Mouse (Mus musculus) C2C12 (cell line): ENCODE measurements around the gene Bptf. TPM values are rescaled to one million over a fixed set of nuclear protein-coding genes. Genes with fewer than 3 reads are reported as not detected.

ENCODE experiments used
- H3K27me3 ChIP-seq: one replicate; pipeline ENCODE4 v1.6.1; 2011; ENCODE audit not compliant: control insufficient read depth, insufficient read depth, insufficient read length
- H3K36me3 ChIP-seq: one replicate; pipeline ENCODE4 v1.6.1; 2011; ENCODE audit not compliant: control insufficient read depth, insufficient read depth
- H3K4me3 ChIP-seq: one replicate; pipeline ENCODE4 v1.5.1; 2011; ENCODE audit warnings: mild to moderate bottlenecking, control low read depth; ENCODE audit not compliant: poor library complexity, insufficient read depth, severe bottlenecking
- H3K79me2 ChIP-seq: one replicate; pipeline ENCODE4 v1.6.1; 2011; ENCODE audit not compliant: control insufficient read depth, insufficient read depth
- H3K79me3 ChIP-seq: one replicate; pipeline ENCODE4 v1.6.1; 2011; ENCODE audit warnings: low read depth, control low read depth
- H3ac ChIP-seq: one replicate; pipeline ENCODE3; 2011; ENCODE audit warnings: low read depth; ENCODE audit not compliant: control insufficient read depth, insufficient read length
- CEBPB ChIP-seq: IDR thresholded peaks from one replicate; pipeline ENCODE4 v1.6.1; 2011; ENCODE audit warnings: low read depth, mild to moderate bottlenecking, control low read depth, moderate library complexity
- CTCF ChIP-seq: IDR thresholded peaks from one replicate; pipeline ENCODE4 v1.5.1; 2011; ENCODE audit not compliant: control insufficient read depth, insufficient read depth, insufficient read length
- FOSL1 ChIP-seq: IDR thresholded peaks from one replicate; pipeline ENCODE4 v1.8.0; 2011; ENCODE audit warnings: mild to moderate bottlenecking, low read length; ENCODE audit not compliant: poor library complexity, insufficient read depth, severe bottlenecking
- MAX ChIP-seq: IDR thresholded peaks from one replicate; pipeline ENCODE4 v1.6.1; 2011; ENCODE audit warnings: mild to moderate bottlenecking, control low read depth
- MYOD1 ChIP-seq: IDR thresholded peaks from one replicate; pipeline ENCODE4 v1.6.1; 2011; ENCODE audit warnings: low read depth; ENCODE audit not compliant: control insufficient read depth, insufficient read length
- MYOG ChIP-seq: IDR thresholded peaks from one replicate; pipeline ENCODE4 v1.6.1; 2011; ENCODE audit not compliant: control insufficient read depth, insufficient read length; ENCODE audit errors: extremely low read depth
- USF1 ChIP-seq: IDR thresholded peaks from one replicate; pipeline ENCODE4 v1.6.1; 2011; ENCODE audit warnings: low read depth, mild to moderate bottlenecking, control low read depth, moderate library complexity
- polyA plus RNA-seq: library from polyadenylated mRNA; unstranded; fragments of >200 nt; fragmentation: generic; extraction: Trizol; gene quantifications from one replicate; pipeline ENCODE4 v1.2.1, GENCODE M21; 2012; ENCODE audit warnings: missing spikeins

Bptf gene
- polyA plus RNA-seq, 1 experiment = 14.8 TPM

DNA sequence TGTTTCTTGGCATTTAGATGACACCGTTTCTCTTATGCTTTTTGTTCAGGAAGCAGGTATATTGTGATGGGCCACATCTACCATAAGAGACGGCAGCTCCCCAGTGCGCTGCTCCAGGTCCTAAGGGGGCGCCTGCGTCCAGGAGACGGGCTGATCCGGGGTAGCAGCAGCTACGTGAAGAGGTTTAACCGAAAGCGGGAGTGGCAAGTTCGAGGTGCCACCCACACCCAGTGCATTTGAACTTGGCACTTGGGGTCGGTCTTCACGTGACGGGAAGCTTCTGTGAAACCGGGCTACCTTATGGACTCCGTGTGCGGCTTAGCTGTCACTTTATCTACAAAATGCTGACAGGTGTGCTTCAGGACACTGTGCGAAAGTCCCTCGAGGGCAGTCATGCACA, 102.4 kb downstream of the Bptf start:
- Histone ChIP-seq H3K36me3 (no peaks in the 10 kb centered on the region), H3ac (no peak overlapping the region), H3K79me3 (no peaks in the 10 kb centered on the region), H3K79me2 (no peaks in the 10 kb centered on the region), H3K4me3 (no peak overlapping the region), H3K27me3 (peaks cover 3% of the 10 kb centered on the region)
- TF ChIP-seq CEBPB = no peak

DNA sequence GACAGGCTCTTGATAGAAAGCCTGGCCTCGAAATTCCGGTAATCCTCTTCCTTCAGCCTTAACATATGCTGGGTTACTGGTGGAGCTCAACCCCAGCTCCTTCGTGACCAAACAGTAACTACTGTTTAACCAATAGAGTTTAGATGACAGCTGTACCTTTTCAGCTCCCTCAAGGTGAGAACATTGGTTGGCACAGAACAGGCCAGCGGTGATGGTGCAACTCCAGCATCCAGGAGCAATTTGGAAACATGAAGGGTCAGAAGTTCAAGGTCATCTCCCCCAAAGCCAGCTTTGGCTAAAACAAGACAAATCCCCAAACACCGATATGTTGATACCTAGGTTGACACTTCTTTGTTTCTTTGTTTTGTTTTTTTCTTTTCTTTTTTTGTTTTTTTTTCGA, 103.2 kb downstream of the Bptf start:
- TF ChIP-seq USF1 = no peak
- no peak for TF ChIP-seq MAX
- TF ChIP-seq MYOG = no peak
- TF ChIP-seq CTCF = no peak
- no peak for TF ChIP-seq FOSL1
- no peak for TF ChIP-seq CEBPB
- no peak for TF ChIP-seq MYOD1
- peak overlapping the region; percentile 51 for H3K4me3 ChIP-seq
- H3K36me3 ChIP-seq = no peaks in the 10 kb centered on the region
- no peak overlapping the region for H3ac ChIP-seq
- no peaks in the 10 kb centered on the region for H3K79me3 ChIP-seq
- H3K27me3 ChIP-seq = peaks cover 3% of the 10 kb centered on the region
- H3K79me2 ChIP-seq = no peaks in the 10 kb centered on the region

DNA sequence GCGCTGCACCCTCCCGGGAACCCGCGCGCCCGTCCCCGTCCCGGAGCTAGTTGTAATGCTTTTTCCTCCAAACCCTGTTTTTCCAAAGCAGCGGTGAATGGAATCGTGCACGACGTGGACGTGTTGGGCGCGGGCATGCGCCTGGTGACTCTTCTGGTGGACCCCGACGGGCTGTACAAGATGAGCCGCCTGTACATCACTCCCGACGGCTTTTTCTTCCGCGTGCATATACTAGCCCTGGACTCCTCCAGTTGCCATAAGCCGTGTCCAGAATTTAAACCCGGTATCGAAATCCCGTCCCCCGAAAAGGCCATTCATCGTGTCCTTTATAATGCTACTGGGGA, 103.7 kb downstream of the Bptf start:
- Histone ChIP-seq H3K79me2 (no peaks in the 10 kb centered on the region), H3ac (peak overlapping the region; percentile 78), H3K4me3 (peak overlapping the region; percentile 51), H3K27me3 (peaks cover 3% of the 10 kb centered on the region), H3K36me3 (no peaks in the 10 kb centered on the region), H3K79me3 (no peaks in the 10 kb centered on the region)
- TF ChIP-seq MYOG (no peak), MYOD1 (no peak), CEBPB (no peak), MAX (no peak), CTCF (no peak), USF1 (no peak), FOSL1 (no peak)

DNA sequence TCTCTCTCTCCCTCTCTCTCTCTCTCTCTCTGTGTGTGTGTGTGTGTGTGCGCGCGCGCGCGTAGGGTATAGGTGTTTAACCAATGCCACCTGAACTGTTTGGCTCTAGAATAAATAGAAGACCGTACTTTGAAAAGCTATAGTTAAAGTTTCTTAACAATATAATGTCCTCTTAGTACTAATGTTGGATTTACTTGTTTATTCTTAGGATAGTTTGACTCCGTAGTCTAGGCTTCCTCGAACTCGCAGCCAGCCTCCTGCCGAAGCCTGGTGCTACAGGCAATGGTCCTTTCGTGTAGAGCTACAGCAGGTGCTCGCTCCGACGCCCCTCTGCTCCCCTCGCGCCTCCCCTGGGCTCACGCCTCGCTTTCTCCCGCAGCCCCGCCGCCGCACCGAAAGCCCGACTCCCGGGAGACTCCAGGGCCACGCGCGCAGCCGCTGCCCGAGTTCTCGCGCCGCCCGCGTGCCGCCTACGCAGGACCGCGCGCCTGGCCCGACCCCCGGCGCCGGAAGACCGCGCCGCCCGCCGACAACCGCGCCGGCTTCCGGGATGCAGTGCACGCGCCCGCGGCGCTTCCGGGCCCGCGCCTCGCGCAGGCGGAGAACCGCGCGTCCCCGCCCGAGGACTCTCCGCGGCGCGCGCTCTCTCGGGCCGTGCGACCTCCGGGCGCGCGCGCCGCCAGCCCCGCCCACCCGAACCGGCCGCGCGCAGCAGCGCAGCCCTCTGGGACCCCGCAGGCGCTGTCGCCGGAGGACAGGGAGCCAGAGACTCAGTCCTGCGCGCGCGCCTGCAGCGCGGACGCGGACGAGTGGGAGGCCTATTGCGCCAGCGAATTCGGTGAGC, 104.3 kb downstream of the Bptf start:
- TF ChIP-seq MYOD1 (no peak), CTCF (no peak), CEBPB (no peak), USF1 (no peak), MAX (no peak), MYOG (no peak), FOSL1 (no peak)
- Histone ChIP-seq H3K4me3 (peak overlapping the region; percentile 51), H3K79me2 (no peaks in the 10 kb centered on the region), H3ac (peak overlapping the region; percentile 78), H3K36me3 (no peaks in the 10 kb centered on the region), H3K79me3 (no peaks in the 10 kb centered on the region), H3K27me3 (peaks cover 3% of the 10 kb centered on the region)

DNA sequence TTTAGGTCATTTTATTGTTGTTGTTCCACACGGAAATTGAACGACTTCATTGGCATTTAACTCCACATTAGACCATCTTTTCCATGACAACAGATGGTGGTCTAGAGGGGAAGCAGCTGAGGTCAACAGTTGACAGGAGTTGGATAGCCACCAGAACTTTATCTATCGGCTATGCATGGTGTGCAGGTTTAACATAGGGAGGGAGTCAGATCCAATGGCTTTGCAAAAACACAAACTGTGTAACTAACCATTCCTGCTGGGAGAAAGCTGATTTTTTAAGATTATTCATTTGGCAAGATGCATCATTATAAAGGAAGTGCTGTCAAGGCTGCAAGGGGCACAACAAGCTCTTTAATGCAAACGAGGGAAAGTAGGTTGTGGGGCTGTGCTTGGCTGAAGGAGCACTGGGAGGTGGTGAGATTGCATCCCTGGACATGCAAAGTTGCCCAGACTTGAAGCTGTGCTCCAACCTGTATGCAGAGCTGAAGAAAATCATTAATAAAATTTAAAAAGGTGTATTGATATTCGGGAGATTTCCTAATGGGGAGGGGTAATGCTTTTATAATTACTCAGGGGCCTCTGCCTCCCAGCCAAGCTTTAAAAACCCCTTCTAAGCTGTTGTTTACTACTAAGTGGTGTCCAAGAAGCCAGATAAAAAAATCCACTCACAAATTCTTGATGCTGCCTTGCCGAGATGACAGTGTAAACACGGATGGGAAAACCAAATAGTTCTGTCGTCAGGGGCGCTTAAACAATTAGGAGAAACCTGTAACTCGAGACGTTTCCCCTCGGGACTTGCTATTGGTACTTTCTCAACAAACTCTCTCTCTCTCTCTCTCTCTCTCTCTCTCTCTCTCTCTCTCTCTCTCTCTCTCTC, 105.1 kb downstream of the Bptf start:
- Histone ChIP-seq H3K79me2 (no peaks in the 10 kb centered on the region), H3K36me3 (no peaks in the 10 kb centered on the region), H3ac (no peak overlapping the region), H3K4me3 (no peak overlapping the region), H3K27me3 (peaks cover 3% of the 10 kb centered on the region), H3K79me3 (no peaks in the 10 kb centered on the region)
- TF ChIP-seq FOSL1 = no peak
- TF ChIP-seq MYOG = no peak
- TF ChIP-seq CEBPB = no peak
- no peak for TF ChIP-seq MYOD1
